Mouse (Mus musculus) midbrain, embryonic 11.5 days (tissue): ENCODE measurements around the gene Rxfp4. TPM values are rescaled to one million over a fixed set of nuclear protein-coding genes. Genes with fewer than 3 reads are reported as not detected.

Experiments used
- ATAC-seq: fragments of 200-750 bp; cut with Nextera tagmentation; 2 replicates; pipeline ENCODE4 v1.8.0; 2017; ENCODE audit warnings: moderate TSS enrichment, moderate library complexity; ENCODE audit not compliant: low FRiP score
- DNase-seq: peaks from one replicate; pipeline ENCODE4 v3.0.0; 2015; ENCODE audit warnings: low spot score; ENCODE audit errors: missing footprints
- H3K27ac ChIP-seq: fragments of 300-500 bp; sonication (generic); 2 replicates; pipeline ENCODE4 v1.5.1; 2014; ENCODE audit warnings: low read depth, low read length
- H3K27me3 ChIP-seq: fragments of 300-500 bp; sonication (generic); 2 replicates; pipeline ENCODE4 v1.6.1; 2014; ENCODE audit warnings: mild to moderate bottlenecking, low read length, moderate library complexity, mixed read lengths; ENCODE audit not compliant: control insufficient read depth, insufficient read depth
- H3K36me3 ChIP-seq: fragments of 300-500 bp; sonication (generic); 2 replicates; pipeline ENCODE4 v1.6.1; 2014; ENCODE audit warnings: mild to moderate bottlenecking, low read length, moderate library complexity, mixed read lengths; ENCODE audit not compliant: control insufficient read depth, insufficient read depth
- H3K4me1 ChIP-seq: fragments of 300-500 bp; sonication (generic); 2 replicates; pipeline ENCODE4 v1.6.1; 2014; ENCODE audit warnings: low read length; ENCODE audit not compliant: control insufficient read depth, insufficient read depth
- H3K4me2 ChIP-seq: fragments of 300-500 bp; sonication (generic); 2 replicates; pipeline ENCODE4 v1.6.1; 2014; ENCODE audit warnings: mild to moderate bottlenecking, moderate library complexity
- H3K4me3 ChIP-seq: fragments of 300-500 bp; sonication (generic); 2 replicates; pipeline ENCODE4 v1.5.1; 2014; ENCODE audit warnings: low read depth, low read length
- H3K9ac ChIP-seq: fragments of 300-500 bp; sonication (generic); 2 replicates; pipeline ENCODE4 v1.6.1; 2014; ENCODE audit warnings: low read length
- H3K9me3 ChIP-seq: fragments of 300-500 bp; sonication (generic); 2 replicates; pipeline ENCODE4 v1.6.1; 2016; ENCODE audit warnings: low read length; ENCODE audit not compliant: control insufficient read depth
- WGBS: fragments of 180-500 bp; shearing (Covaris S2); extraction: QIAGEN DNeasy Blood & Tissue Kit; methylation state at CpG from one replicate; pipeline ENCODE4 v1.1.7; 2014; 5-methylcytosine and 5-hydroxymethylcytosine counted together
- polyA plus RNA-seq: library from polyadenylated mRNA; unstranded; fragments of >200 nt; fragmentation: Nextera tagmentation; extraction: Ambion mirVana; gene quantifications from 2 replicates; pipeline ENCODE4 v1.2.1, GENCODE M21; 2014

Rxfp4 gene
- polyA plus RNA-seq, 1 experiment from 2014 or later = 0.14 TPM

GRCm38 (mm10) chr3:88620146-88620991 is 32.6 kb downstream of the Rxfp4 start:
- WGBS = 14% methylated on average over 15 of the region's 15 CpGs
- Histone ChIP-seq H3K27me3 (no peaks in the 10 kb centered on the region), H3K9me3 (no peaks in the 10 kb centered on the region), H3K36me3 (no peaks in the 10 kb centered on the region), H3K4me3 (peak overlapping the region; percentile 84), H3K4me2 (peak overlapping the region; percentile 89), H3K4me1 (peaks cover 30% of the 10 kb centered on the region), H3K9ac (peak overlapping the region; percentile 97), H3K27ac (no peak overlapping the region)
- DNase-seq = no peak
- ATAC-seq = peak; percentile 8; the same call in 1 of the 2 replicates

- Histone ChIP-seq H3K4me3 (no peak overlapping the region), H3K4me2 (no peak overlapping the region)
- WGBS = 27% methylated on average over 9 of the region's 9 CpGs
Observed at GRCm38 (mm10) chr3:88619113-88620097, 33.5 kb downstream of the Rxfp4 start.

GRCm38 (mm10) chr3:88618074-88618871 is 34.7 kb downstream of the Rxfp4 start:
- H3K4me1 ChIP-seq = peaks cover 13% of the 10 kb centered on the region

More at GRCm38 (mm10) chr3:88619113-88620097, 33.5 kb downstream of the Rxfp4 start:
- Histone ChIP-seq H3K36me3 (no peaks in the 10 kb centered on the region), H3K9ac (no peak overlapping the region), H3K4me1 (peaks cover 22% of the 10 kb centered on the region), H3K9me3 (no peaks in the 10 kb centered on the region), H3K27me3 (no peaks in the 10 kb centered on the region), H3K27ac (no peak overlapping the region)
- DNase-seq (no peak), ATAC-seq (no peak)

GRCm38 (mm10) chr3:88616951-88617500 is 35.9 kb downstream of the Rxfp4 start:
- 87% methylated on average over 3 of the region's 3 CpGs for WGBS
- Histone ChIP-seq H3K4me3 (no peak overlapping the region), H3K36me3 (no peaks in the 10 kb centered on the region), H3K27me3 (no peaks in the 10 kb centered on the region), H3K9ac (no peak overlapping the region), H3K4me2 (no peak overlapping the region), H3K9me3 (no peaks in the 10 kb centered on the region), H3K27ac (no peak overlapping the region), H3K4me1 (peaks cover 9% of the 10 kb centered on the region)
- ATAC-seq (no peak), DNase-seq (no peak)

More at GRCm38 (mm10) chr3:88618074-88618871, 34.7 kb downstream of the Rxfp4 start:
- DNase-seq = no peak
- WGBS = 73% methylated on average over 8 of the region's 8 CpGs
- H3K27me3 ChIP-seq = no peaks in the 10 kb centered on the region
- ATAC-seq = no peak
- no peak overlapping the region for H3K27ac ChIP-seq
- no peaks in the 10 kb centered on the region for H3K36me3 ChIP-seq
- H3K9ac ChIP-seq = no peak overlapping the region
- H3K9me3 ChIP-seq = no peaks in the 10 kb centered on the region
- H3K4me3 ChIP-seq = no peak overlapping the region
- no peak overlapping the region for H3K4me2 ChIP-seq

- H3K27ac ChIP-seq = no peak overlapping the region
Observed at GRCm38 (mm10) chr3:88615902-88616391, 37.0 kb downstream of the Rxfp4 start.

DNA sequence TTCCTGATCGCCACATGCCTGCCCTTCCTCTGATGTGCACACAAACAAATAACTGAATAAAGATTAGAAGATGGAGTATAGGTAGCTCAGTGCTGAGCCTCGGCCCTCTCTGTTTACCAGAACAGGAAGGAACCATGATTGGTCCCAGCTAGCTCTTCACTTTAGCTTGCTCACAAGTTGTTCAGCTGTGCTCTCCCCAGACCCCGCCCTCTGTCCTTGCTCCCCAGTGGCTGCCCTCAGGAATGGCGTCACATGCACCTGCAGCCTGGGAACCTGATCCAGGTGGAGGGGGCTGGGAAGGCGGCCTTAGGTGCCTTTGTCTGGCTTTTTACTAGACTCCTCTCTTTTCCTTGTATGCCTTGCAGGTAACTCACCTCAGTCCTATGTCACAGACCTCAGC is 37.8 kb downstream of the Rxfp4 start:
- peaks cover 5% of the 10 kb centered on the region for H3K4me1 ChIP-seq
- H3K9me3 ChIP-seq = no peaks in the 10 kb centered on the region
- no peak overlapping the region for H3K27ac ChIP-seq
- H3K4me3 ChIP-seq = no peak overlapping the region
- H3K4me2 ChIP-seq = no peak overlapping the region
- 64% methylated on average over 5 of the region's 5 CpGs for WGBS
- H3K36me3 ChIP-seq = no peaks in the 10 kb centered on the region
- DNase-seq (no peak), ATAC-seq (no peak)
- no peak overlapping the region for H3K9ac ChIP-seq
- no peaks in the 10 kb centered on the region for H3K27me3 ChIP-seq

More at GRCm38 (mm10) chr3:88615902-88616391, 37.0 kb downstream of the Rxfp4 start:
- no peaks in the 10 kb centered on the region for H3K9me3 ChIP-seq
- 48% methylated on average over 9 of the region's 9 CpGs for WGBS
- no peak overlapping the region for H3K4me2 ChIP-seq
- ATAC-seq (no peak), DNase-seq (no peak)
- no peak overlapping the region for H3K9ac ChIP-seq
- H3K27me3 ChIP-seq = no peaks in the 10 kb centered on the region
- peaks cover 9% of the 10 kb centered on the region for H3K4me1 ChIP-seq
- H3K4me3 ChIP-seq = no peak overlapping the region
- no peaks in the 10 kb centered on the region for H3K36me3 ChIP-seq

DNA sequence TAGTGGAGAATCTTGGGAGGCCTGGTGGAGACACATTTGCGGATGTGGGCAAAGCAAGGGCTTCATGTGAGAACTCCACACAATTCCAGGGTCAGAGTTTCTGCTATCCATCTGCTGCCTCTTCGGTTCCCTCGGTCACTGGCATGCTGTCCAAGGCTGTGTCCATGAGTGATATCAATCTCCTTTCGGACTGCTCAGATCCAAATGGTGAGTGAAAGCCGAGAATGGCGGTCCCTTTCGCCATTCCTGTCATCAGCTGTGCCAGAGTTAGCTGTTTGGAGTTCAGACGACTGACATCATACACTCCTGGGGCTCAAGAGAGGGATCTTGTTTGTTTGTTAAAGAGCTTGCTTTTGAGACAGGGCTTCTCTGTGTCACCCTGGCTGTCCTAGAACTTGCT is 38.5 kb downstream of the Rxfp4 start:
- no peak overlapping the region for H3K27ac ChIP-seq
- no peaks in the 10 kb centered on the region for H3K36me3 ChIP-seq
- H3K27me3 ChIP-seq = no peaks in the 10 kb centered on the region
- no peak overlapping the region for H3K4me2 ChIP-seq
- ATAC-seq (no peak), DNase-seq (no peak)
- no peaks in the 10 kb centered on the region for H3K9me3 ChIP-seq
- no peak overlapping the region for H3K4me3 ChIP-seq
- 79% methylated on average over 8 of the region's 8 CpGs for WGBS
- H3K9ac ChIP-seq = no peak overlapping the region
- H3K4me1 ChIP-seq = peaks cover 5% of the 10 kb centered on the region

- H3K27me3 ChIP-seq = no peaks in the 10 kb centered on the region
- no peak for DNase-seq
- WGBS = 86% methylated on average over 4 of the region's 4 CpGs
- H3K9ac ChIP-seq = no peak overlapping the region
- ATAC-seq = no peak
- no peak overlapping the region for H3K4me2 ChIP-seq
- no peak overlapping the region for H3K27ac ChIP-seq
- H3K4me3 ChIP-seq = no peak overlapping the region
- no peaks in the 10 kb centered on the region for H3K36me3 ChIP-seq
- peaks cover 4% of the 10 kb centered on the region; the same call in 1 of the 2 replicates for H3K4me1 ChIP-seq
- H3K9me3 ChIP-seq = no peaks in the 10 kb centered on the region
Observed at GRCm38 (mm10) chr3:88609066-88609465, 43.9 kb downstream of the Rxfp4 start.
